Comparison of ENCODE assay signal across 11 mouse cellular contexts in genomic region chr17:85645312-85645711, GRCm38 (mm10). TPM values are rescaled to one million over a fixed set of nuclear protein-coding genes. Genes with fewer than 3 reads are reported as not detected.
DNase-seq lines count a peak whose midpoint lies in the region; ATAC-seq and TF ChIP-seq lines count a peak whose summit lies in the region.
"Had no signal": no experiment of that assay in that cellular context is flagged by ENCODE, and none has a peak within 500 bp of the region (broad histone marks: within the 10 kb centered on the region; RNA-seq: fewer than 3 reads in every experiment).

No protein-coding gene starts in this region.

- peak overlapping the region; percentile 39; the same call in 1 of the 2 replicates for H3K9ac ChIP-seq in kidney, embryonic 16.5 days (replicated peaks; ENCODE audit: low read length)
- peak overlapping the region; percentile 44 for H3K9ac ChIP-seq in embryonic facial prominence, embryonic 12.5 days
- peak overlapping the region; percentile 32 for H3K9ac ChIP-seq in hindbrain, embryonic 15.5 days
- H3K9ac ChIP-seq in midbrain, embryonic 16.5 days (ENCODE audit: low read depth, low read length): peak overlapping the region; percentile 32; the same call in 1 of the 2 replicates

- peak overlapping the region; percentile 38 for H3K4me3 ChIP-seq in kidney, embryonic 16.5 days (ENCODE audit: low read length)
- no peak overlapping the region for H3K4me3 ChIP-seq in kidney, adult 2 months (ENCODE audit: insufficient read depth, low read depth, low read length)
- H3K4me3 ChIP-seq in embryonic facial prominence, embryonic 12.5 days: peak overlapping the region; percentile 32
- peak overlapping the region; percentile 36 for H3K4me3 ChIP-seq in hindbrain, embryonic 15.5 days
- peak overlapping the region; percentile 38 for H3K4me3 ChIP-seq in midbrain, embryonic 16.5 days (ENCODE audit: low read depth, low read length)

- H3K4me1 ChIP-seq in kidney, embryonic 16.5 days (ENCODE audit: insufficient read depth, low read length): peaks cover 7% of the 10 kb centered on the region; the same call in 1 of the 2 replicates
- H3K4me1 ChIP-seq in kidney, adult 2 months (ENCODE audit: control insufficient read depth, insufficient read depth, low read length): no peaks in the 10 kb centered on the region
- peaks cover 16% of the 10 kb centered on the region; the same call in 1 of the 2 replicates for H3K4me1 ChIP-seq in embryonic facial prominence, embryonic 12.5 days
- H3K4me1 ChIP-seq in hindbrain, embryonic 15.5 days (replicated peaks): peaks cover 15% of the 10 kb centered on the region
- peaks cover 7% of the 10 kb centered on the region for H3K4me1 ChIP-seq in midbrain, embryonic 16.5 days (ENCODE audit: control insufficient read depth, insufficient read depth, low read length)

- TF ChIP-seq POLR2A in kidney, adult 2 months (IDR thresholded peaks at IDR 0.05; ENCODE audit: low read depth, low read length): no peak

- H3K9me3 ChIP-seq in kidney, embryonic 16.5 days (ENCODE audit: low read length): no peaks in the 10 kb centered on the region
- H3K9me3 ChIP-seq in embryonic facial prominence, embryonic 12.5 days: no peaks in the 10 kb centered on the region
- no peaks in the 10 kb centered on the region for H3K9me3 ChIP-seq in hindbrain, embryonic 15.5 days
- no peaks in the 10 kb centered on the region for H3K9me3 ChIP-seq in midbrain, embryonic 16.5 days (replicated peaks; ENCODE audit: control insufficient read depth, low read length, poor library complexity, severe bottlenecking)
- H3K9me3 ChIP-seq: G1E had no signal

- H3K27ac ChIP-seq in kidney, embryonic 16.5 days (ENCODE audit: low read length): no peak overlapping the region
- H3K27ac ChIP-seq in kidney, adult 2 months (ENCODE audit: insufficient read depth, low read depth, low read length): no peak overlapping the region
- no peak overlapping the region for H3K27ac ChIP-seq in embryonic facial prominence, embryonic 12.5 days
- no peak overlapping the region for H3K27ac ChIP-seq in hindbrain, embryonic 15.5 days (replicated peaks)
- H3K27ac ChIP-seq in midbrain, embryonic 16.5 days (ENCODE audit: low read length): no peak overlapping the region
- H3K27ac ChIP-seq: macrophage had no signal

- no peak for DNase-seq in kidney, adult 2 months
- no peak for DNase-seq in cerebellum, adult 18-20 months
- DNase-seq in urinary bladder, adult 2 months (ENCODE audit: low spot score): no peak
- DNase-seq in ovary, postnatal 14 days (ENCODE audit: low spot score): no peak

- 10% methylated on average over 11 of the region's 12 CpGs for WGBS in kidney, embryonic 16.5 days
- WGBS in kidney, adult 2 months: 12% methylated on average over 12 of the region's 12 CpGs
- WGBS in embryonic facial prominence, embryonic 12.5 days: 11% methylated on average over 10 of the region's 12 CpGs
- WGBS in hindbrain, embryonic 15.5 days: 11% methylated on average over 9 of the region's 12 CpGs
- WGBS in midbrain, embryonic 16.5 days: 8% methylated on average over 9 of the region's 12 CpGs

- no peak for TF ChIP-seq CTCF in kidney, adult 2 months (conservative IDR thresholded peaks at IDR 0.05; ENCODE audit: insufficient read depth, insufficient read length, low read depth, low read length)

- no peaks in the 10 kb centered on the region for H3K36me3 ChIP-seq in kidney, embryonic 16.5 days (ENCODE audit: insufficient read depth, low read length)
- no peaks in the 10 kb centered on the region for H3K36me3 ChIP-seq in kidney, adult 2 months (ENCODE audit: control insufficient read depth, insufficient read depth, low read length)
- H3K36me3 ChIP-seq in embryonic facial prominence, embryonic 12.5 days: no peaks in the 10 kb centered on the region
- H3K36me3 ChIP-seq in hindbrain, embryonic 15.5 days: no peaks in the 10 kb centered on the region
- H3K36me3 ChIP-seq in midbrain, embryonic 16.5 days (ENCODE audit: control insufficient read depth, insufficient read depth, low read length): no peaks in the 10 kb centered on the region
- H3K36me3 ChIP-seq: G1E had no signal

- H3K4me2 ChIP-seq in kidney, embryonic 16.5 days (replicated peaks; ENCODE audit: low read depth, low read length): peak overlapping the region; percentile 60
- peak overlapping the region; percentile 70 for H3K4me2 ChIP-seq in embryonic facial prominence, embryonic 12.5 days (replicated peaks)
- H3K4me2 ChIP-seq in hindbrain, embryonic 15.5 days: peak overlapping the region; percentile 75
- H3K4me2 ChIP-seq in midbrain, embryonic 16.5 days (ENCODE audit: low read length): peak overlapping the region; percentile 66

- H3K27me3 ChIP-seq in kidney, embryonic 16.5 days (ENCODE audit: insufficient read depth, low read length): peaks cover 42% of the 10 kb centered on the region
- H3K27me3 ChIP-seq in kidney, adult 2 months (replicated peaks; ENCODE audit: control insufficient read depth, insufficient read depth, low read length): no peaks in the 10 kb centered on the region
- H3K27me3 ChIP-seq in embryonic facial prominence, embryonic 12.5 days: peaks cover 50% of the 10 kb centered on the region
- peaks cover 58% of the 10 kb centered on the region for H3K27me3 ChIP-seq in hindbrain, embryonic 15.5 days
- H3K27me3 ChIP-seq in midbrain, embryonic 16.5 days (ENCODE audit: control insufficient read depth, insufficient read depth, low read depth, low read length): peaks cover 22% of the 10 kb centered on the region

- ATAC-seq in kidney, embryonic 16.5 days (ENCODE audit: low FRiP score, low TSS enrichment): no peak
- no peak for ATAC-seq in embryonic facial prominence, embryonic 12.5 days (ENCODE audit: insufficient number of reproducible peaks, insufficient read depth, low FRiP score, low TSS enrichment)
- peak; percentile 54; the same call in 1 of the 2 replicates for ATAC-seq in hindbrain, embryonic 15.5 days (ENCODE audit: low FRiP score, low read depth)
- ATAC-seq in midbrain, embryonic 16.5 days: peak; percentile 63

RNA-seq across cellular contexts. Expression of gene Six3, which starts 31.9 kb away (rescaled TPM):
- polyA plus RNA-seq in kidney, embryonic 16.5 days (2015; fragmentation: Nextera tagmentation; extraction: Ambion mirVana): not detected in 2 replicates
- polyA plus RNA-seq in kidney, adult 2 months (2012; rRNA removed): not detected in 2 replicates
- polyA plus RNA-seq in embryonic facial prominence, embryonic 12.5 days (2016; fragmentation: Nextera tagmentation; extraction: Ambion mirVana): 8.9 and 9.8 TPM in 2 replicates
- 1.2 and 1.4 TPM in 2 replicates for polyA plus RNA-seq in hindbrain, embryonic 15.5 days (2015; fragmentation: Nextera tagmentation; extraction: Ambion mirVana)
- 19.1 and 24.2 TPM in 2 replicates for polyA plus RNA-seq in midbrain, embryonic 16.5 days (2015; fragmentation: Nextera tagmentation; extraction: Ambion mirVana)
- not detected in 2 replicates for polyA plus RNA-seq in urinary bladder, adult 2 months (2012; rRNA removed)
- polyA plus RNA-seq: G1E; macrophage; small intestine, adult 2 months had no signal

RNA-seq across cellular contexts. Expression of gene Six2, which starts 42.8 kb away (rescaled TPM):
- polyA plus RNA-seq in kidney, embryonic 16.5 days (2015; fragmentation: Nextera tagmentation; extraction: Ambion mirVana): 13.3 and 15.9 TPM in 2 replicates
- 0.11 TPM in 1 of 2 replicates, not detected in the other for polyA plus RNA-seq in kidney, adult 2 months (2012; rRNA removed)
- polyA plus RNA-seq in embryonic facial prominence, embryonic 12.5 days (2016; fragmentation: Nextera tagmentation; extraction: Ambion mirVana): 33.2 and 38.0 TPM in 2 replicates
- polyA plus RNA-seq in hindbrain, embryonic 15.5 days (2015; fragmentation: Nextera tagmentation; extraction: Ambion mirVana): 0.96 and 1.0 TPM in 2 replicates
- 0.16 and 0.33 TPM in 2 replicates for polyA plus RNA-seq in midbrain, embryonic 16.5 days (2015; fragmentation: Nextera tagmentation; extraction: Ambion mirVana)
- 0.21 and 0.47 TPM in 2 replicates for polyA plus RNA-seq in urinary bladder, adult 2 months (2012; rRNA removed)
- polyA plus RNA-seq: G1E; macrophage; small intestine, adult 2 months had no signal

Comparison
In these comparisons a context has a peak if more than half of its experiments do, and no peak if none do; other contexts are left out.
1. ATAC-seq: peak in hindbrain, embryonic 15.5 days (single experiment) and midbrain, embryonic 16.5 days (single experiment); none in kidney, embryonic 16.5 days (single experiment) and embryonic facial prominence, embryonic 12.5 days (single experiment).
2. Peak in every context shown above with its lines, with median percentiles within 50 percentile points of each other: H3K4me2 ChIP-seq and H3K9ac ChIP-seq.